Mouse (Mus musculus) limb, embryonic 13.5 days (tissue): ENCODE measurements around the gene Adamtsl3. TPM values are rescaled to one million over a fixed set of nuclear protein-coding genes. Genes with fewer than 3 reads are reported as not detected.

Experiments used
- ATAC-seq: fragments of 200-750 bp; cut with Nextera tagmentation; 2 replicates; pipeline ENCODE4 v1.8.0; 2017; ENCODE audit warnings: low read depth, moderate number of reproducible peaks, moderate TSS enrichment; ENCODE audit not compliant: low FRiP score
- H3K27ac ChIP-seq: fragments of 300-500 bp; sonication (generic); 2 replicates; pipeline ENCODE4 v1.5.1; 2015; ENCODE audit warnings: inconsistent platforms, mild to moderate bottlenecking, moderate library complexity
- H3K27me3 ChIP-seq: fragments of 300-500 bp; sonication (generic); 2 replicates; pipeline ENCODE4 v1.6.1; 2015; ENCODE audit warnings: mild to moderate bottlenecking, inconsistent platforms
- H3K36me3 ChIP-seq: fragments of 300-500 bp; sonication (generic); 2 replicates; pipeline ENCODE4 v1.6.1; 2015; ENCODE audit warnings: inconsistent platforms, mild to moderate bottlenecking, moderate library complexity
- H3K4me1 ChIP-seq: fragments of 300-500 bp; sonication (generic); 2 replicates; pipeline ENCODE4 v1.6.1; 2015; ENCODE audit warnings: inconsistent platforms
- H3K4me2 ChIP-seq: fragments of 300-500 bp; sonication (generic); replicated peaks from 2 replicates; pipeline ENCODE4 v1.6.1; 2015; ENCODE audit warnings: inconsistent platforms, mild to moderate bottlenecking, moderate library complexity
- H3K4me3 ChIP-seq: fragments of 300-500 bp; sonication (generic); 2 replicates; pipeline ENCODE4 v1.5.1; 2015; ENCODE audit warnings: moderate library complexity, mild to moderate bottlenecking, inconsistent platforms
- H3K9ac ChIP-seq: fragments of 300-500 bp; sonication (generic); 2 replicates; pipeline ENCODE4 v1.6.1; 2015; ENCODE audit warnings: mild to moderate bottlenecking, inconsistent platforms
- H3K9me3 ChIP-seq: fragments of 300-500 bp; sonication (generic); 2 replicates; pipeline ENCODE4 v1.6.1; 2016; ENCODE audit warnings: inconsistent platforms
- WGBS: fragments of 180-500 bp; shearing (Covaris S2); methylation state at CpG from one replicate; pipeline ENCODE4 v1.1.7; 2015; 5-methylcytosine and 5-hydroxymethylcytosine counted together
- polyA plus RNA-seq: library from polyadenylated mRNA; unstranded; fragments of >200 nt; fragmentation: Nextera tagmentation; extraction: Ambion mirVana; gene quantifications from 2 replicates; pipeline ENCODE4 v1.2.1, GENCODE M21; 2015

The Adamtsl3 gene
- polyA plus RNA-seq, 1 experiment from 2014 or later: 6.4 TPM

DNA sequence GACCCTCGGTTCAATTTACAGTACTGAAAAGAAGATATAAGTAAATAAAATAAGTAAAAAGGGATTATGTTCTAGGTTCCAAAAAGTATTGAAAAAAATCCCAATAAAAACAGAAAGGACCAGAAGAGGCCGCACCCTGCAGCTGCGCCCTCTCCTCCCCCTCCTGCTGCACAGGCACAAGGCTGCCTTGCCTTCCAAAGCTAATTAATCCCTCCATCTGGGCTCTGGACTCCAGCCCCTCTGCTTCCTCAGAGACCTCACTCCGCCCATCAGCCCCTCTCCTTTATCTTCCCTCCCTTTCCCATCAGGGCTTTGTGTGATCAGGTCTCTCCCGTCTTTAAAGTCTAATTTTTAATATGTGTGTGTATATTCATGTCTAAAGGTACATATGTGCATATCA is 149.3 kb downstream of the Adamtsl3 start:
- Histone ChIP-seq H3K4me1 (peaks cover 17% of the 10 kb centered on the region), H3K9me3 (no peaks in the 10 kb centered on the region), H3K27ac (no peak overlapping the region), H3K4me3 (no peak overlapping the region), H3K36me3 (no peaks in the 10 kb centered on the region), H3K9ac (no peak overlapping the region), H3K27me3 (no peaks in the 10 kb centered on the region), H3K4me2 (no peak overlapping the region)
- no peak for ATAC-seq
- 36% methylated on average over 5 of the region's 5 CpGs for WGBS

DNA sequence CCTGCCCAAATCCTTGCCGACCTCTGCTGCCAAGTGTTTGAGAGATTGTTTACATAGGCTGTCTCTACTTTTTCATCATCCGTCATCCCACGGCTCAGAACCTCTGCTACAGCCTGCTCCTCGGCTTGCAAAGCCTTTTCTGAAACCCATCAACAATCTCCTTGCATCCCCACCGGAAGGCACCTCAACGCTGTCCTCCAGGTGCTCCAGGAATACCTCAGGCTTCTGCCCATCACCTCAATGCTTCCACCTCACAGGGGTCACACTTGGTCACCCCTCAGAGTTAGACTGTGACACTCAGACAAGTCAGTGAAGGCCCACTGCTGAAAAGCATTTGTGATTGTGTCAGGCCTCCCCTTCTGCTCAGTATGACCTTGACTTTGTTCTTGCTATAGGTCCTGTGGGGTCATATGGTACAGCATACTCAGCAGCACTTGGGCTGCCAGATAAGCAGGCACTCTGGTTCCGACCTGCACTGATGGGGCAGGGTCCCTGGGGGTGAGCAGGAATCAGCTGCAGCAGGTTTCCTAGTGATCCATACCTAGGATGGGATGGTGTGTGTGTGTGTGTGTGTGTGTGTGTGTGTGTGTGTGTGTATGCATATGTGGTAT is 150.0 kb downstream of the Adamtsl3 start:
- H3K27ac ChIP-seq: no peak overlapping the region
- no peak overlapping the region for H3K4me3 ChIP-seq
- H3K36me3 ChIP-seq: no peaks in the 10 kb centered on the region
- no peak overlapping the region for H3K9ac ChIP-seq
- WGBS: 49% methylated on average over 7 of the region's 7 CpGs
- H3K4me1 ChIP-seq: peaks cover 17% of the 10 kb centered on the region
- no peak overlapping the region for H3K4me2 ChIP-seq
- no peak for ATAC-seq
- H3K9me3 ChIP-seq: no peaks in the 10 kb centered on the region
- H3K27me3 ChIP-seq: no peaks in the 10 kb centered on the region

DNA sequence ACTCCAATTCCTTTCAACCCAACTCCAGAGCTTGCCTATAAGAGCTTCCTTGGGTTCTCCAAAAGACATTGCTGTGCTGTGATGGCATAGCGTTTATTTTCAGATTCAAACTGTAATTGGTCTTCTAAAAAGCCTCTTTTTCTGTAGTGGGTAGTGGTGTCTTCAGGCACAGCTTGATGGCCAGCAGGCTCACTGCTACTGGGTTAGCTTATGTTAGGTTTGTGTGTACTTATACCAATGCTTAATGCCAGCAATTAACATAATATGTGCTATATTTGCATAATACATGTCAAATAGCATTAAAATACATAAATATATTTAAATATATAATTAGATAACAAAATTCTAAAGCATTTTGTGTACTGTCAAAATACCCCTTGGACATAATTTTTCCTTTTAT is 155.5 kb downstream of the Adamtsl3 start:
- no peak for ATAC-seq
- Histone ChIP-seq H3K4me1 (no peaks in the 10 kb centered on the region), H3K27me3 (no peaks in the 10 kb centered on the region), H3K36me3 (no peaks in the 10 kb centered on the region), H3K4me2 (no peak overlapping the region), H3K9ac (no peak overlapping the region), H3K9me3 (no peaks in the 10 kb centered on the region), H3K4me3 (no peak overlapping the region), H3K27ac (no peak overlapping the region)
- 75% methylated on average over 1 of the region's 1 CpGs for WGBS

DNA sequence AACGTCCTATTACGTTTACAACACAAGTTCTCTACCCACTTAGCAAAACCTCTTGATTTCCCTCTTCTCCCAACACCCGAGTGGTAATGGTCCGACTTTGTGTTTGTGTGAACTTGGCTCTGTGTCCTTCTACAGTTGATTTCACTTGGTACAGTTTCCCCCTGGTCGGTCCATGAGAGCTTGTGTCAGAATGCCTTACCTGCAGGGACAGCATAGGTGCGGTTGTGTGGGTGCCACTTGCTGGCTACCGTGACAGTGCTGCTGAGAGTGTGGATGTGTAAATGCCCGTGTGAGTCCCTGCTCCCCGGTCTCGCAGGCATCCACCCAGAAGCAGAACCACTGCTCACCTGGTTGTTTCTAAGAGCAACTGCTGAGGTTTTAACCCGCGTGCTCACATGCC is 157.4 kb downstream of the Adamtsl3 start:
- WGBS: 88% methylated on average over 12 of the region's 12 CpGs
- H3K9me3 ChIP-seq: no peaks in the 10 kb centered on the region
- no peak for ATAC-seq
- no peak overlapping the region for H3K27ac ChIP-seq
- H3K4me3 ChIP-seq: no peak overlapping the region
- H3K4me1 ChIP-seq: no peaks in the 10 kb centered on the region
- no peak overlapping the region for H3K9ac ChIP-seq
- H3K36me3 ChIP-seq: no peaks in the 10 kb centered on the region
- H3K4me2 ChIP-seq: no peak overlapping the region
- no peaks in the 10 kb centered on the region for H3K27me3 ChIP-seq

DNA sequence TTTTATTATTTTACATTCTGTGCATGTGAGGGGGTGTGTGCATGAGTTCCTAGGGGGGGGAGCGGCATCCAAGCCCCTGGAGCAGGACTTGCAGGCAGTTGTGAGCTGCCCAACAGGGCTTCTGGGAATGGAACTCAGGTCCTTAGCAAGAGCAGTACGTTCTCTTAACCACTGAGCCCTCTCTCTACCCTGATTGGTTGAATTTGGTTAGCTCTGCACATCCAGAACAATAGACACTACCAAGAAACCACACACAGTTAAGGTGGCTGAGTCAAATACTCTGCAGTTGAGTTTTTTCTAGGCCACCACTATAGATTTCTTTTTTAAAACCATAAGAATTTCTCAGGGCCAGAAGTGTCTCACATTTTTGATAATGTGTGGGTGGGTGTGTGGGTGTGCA is 158.7 kb downstream of the Adamtsl3 start:
- Histone ChIP-seq H3K4me1 (no peaks in the 10 kb centered on the region), H3K27me3 (no peaks in the 10 kb centered on the region), H3K36me3 (no peaks in the 10 kb centered on the region), H3K9me3 (no peaks in the 10 kb centered on the region), H3K4me2 (no peak overlapping the region), H3K27ac (no peak overlapping the region), H3K4me3 (no peak overlapping the region), H3K9ac (no peak overlapping the region)
- no peak for ATAC-seq
- 80% methylated on average over 2 of the region's 2 CpGs for WGBS

DNA sequence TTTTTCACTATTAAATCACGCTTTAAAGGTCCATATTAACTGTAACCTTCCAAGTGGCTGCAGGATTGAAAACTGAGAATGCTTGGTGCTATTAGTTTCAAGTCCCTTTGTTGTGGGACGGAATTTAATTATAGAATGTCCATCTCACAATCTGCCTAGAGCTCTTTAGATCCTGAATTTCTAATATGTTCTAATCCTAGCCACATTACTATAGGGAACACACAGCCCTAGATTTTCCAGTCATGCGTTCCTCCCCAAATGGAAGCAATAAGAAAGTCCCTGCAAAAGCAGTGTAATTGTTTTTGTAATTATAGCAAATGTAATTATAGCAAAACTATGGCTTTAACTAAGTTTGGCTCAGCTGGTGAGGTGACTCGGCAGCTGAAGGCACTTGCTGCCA is 161.6 kb downstream of the Adamtsl3 start:
- WGBS: 55% methylated on average over 4 of the region's 4 CpGs

DNA sequence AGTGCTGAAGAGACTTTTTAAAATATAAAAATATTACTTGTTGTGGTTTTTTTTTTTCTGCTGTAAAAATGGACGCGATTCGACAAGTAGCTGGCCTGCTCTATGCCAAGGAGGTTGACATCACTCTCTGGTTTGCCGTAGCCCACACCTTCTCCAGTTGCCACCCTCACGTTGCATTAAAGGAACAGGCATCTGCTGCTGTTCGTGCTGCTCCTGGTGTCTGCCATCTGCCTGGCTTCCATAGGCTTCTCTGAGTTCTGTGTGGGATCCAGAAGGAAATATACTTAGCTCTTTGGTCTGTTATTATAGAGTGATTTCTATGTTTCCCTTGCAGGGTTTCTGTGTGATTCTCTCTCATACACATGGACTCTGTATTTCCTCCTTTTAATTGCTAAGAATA is 165.8 kb downstream of the Adamtsl3 start:
- Histone ChIP-seq H3K9me3 (no peaks in the 10 kb centered on the region), H3K4me3 (no peak overlapping the region), H3K9ac (no peak overlapping the region), H3K4me1 (no peaks in the 10 kb centered on the region), H3K36me3 (no peaks in the 10 kb centered on the region), H3K4me2 (no peak overlapping the region), H3K27ac (no peak overlapping the region), H3K27me3 (no peaks in the 10 kb centered on the region)
- ATAC-seq: no peak
- WGBS: 75% methylated on average over 6 of the region's 6 CpGs

More for the DNA sequence above, 161.6 kb downstream of the Adamtsl3 start:
- Histone ChIP-seq H3K27me3 (no peaks in the 10 kb centered on the region), H3K4me3 (no peak overlapping the region), H3K36me3 (no peaks in the 10 kb centered on the region), H3K9me3 (no peaks in the 10 kb centered on the region), H3K9ac (no peak overlapping the region), H3K4me1 (no peaks in the 10 kb centered on the region), H3K27ac (no peak overlapping the region), H3K4me2 (no peak overlapping the region)
- no peak for ATAC-seq

DNA sequence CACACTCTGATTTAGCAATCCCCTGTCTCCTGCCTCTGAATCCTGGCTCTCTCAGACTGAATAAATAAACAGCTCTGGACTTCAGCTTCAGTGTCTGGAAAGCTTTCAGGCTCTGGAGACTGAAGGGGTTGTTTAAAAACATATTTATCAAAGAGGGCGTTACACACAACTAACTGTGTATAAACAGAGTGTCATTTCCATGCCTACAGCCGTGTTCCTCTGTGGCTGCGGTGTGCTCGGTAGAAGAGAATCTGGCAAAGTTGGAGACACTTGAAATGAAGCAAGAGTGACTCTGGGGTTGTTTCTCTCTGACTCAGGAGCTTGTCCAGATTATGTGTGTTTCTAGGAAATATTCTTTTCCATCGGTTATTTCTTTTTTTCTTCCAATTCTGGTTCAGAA is 167.0 kb downstream of the Adamtsl3 start:
- no peak for ATAC-seq
- H3K4me1 ChIP-seq: no peaks in the 10 kb centered on the region

DNA sequence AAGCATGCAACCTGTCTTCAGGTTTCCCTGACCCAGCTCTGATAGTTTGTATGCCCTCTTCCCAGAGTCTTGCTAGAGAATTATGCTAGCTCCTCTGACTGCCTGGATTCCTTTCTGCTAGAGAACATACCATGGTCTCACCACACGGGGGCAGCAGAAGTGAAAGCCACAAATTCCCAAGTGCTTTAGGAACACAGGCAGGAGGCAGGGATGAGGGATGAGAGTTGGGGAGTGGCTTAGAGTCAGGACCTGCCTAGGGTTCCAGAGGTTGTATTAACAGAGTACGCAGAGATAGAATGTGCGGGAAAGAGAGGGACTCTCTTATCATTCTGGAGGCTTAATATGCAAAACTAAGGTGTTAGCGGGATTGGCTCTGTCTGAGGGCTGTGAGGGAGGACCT is 168.6 kb downstream of the Adamtsl3 start:
- no peaks in the 10 kb centered on the region for H3K27me3 ChIP-seq
- H3K4me2 ChIP-seq: no peak overlapping the region
- no peaks in the 10 kb centered on the region for H3K4me1 ChIP-seq
- no peak for ATAC-seq
- 24% methylated on average over 4 of the region's 4 CpGs for WGBS
- no peak overlapping the region for H3K9ac ChIP-seq
- no peaks in the 10 kb centered on the region for H3K36me3 ChIP-seq
- H3K27ac ChIP-seq: no peak overlapping the region
- no peak overlapping the region for H3K4me3 ChIP-seq
- H3K9me3 ChIP-seq: no peaks in the 10 kb centered on the region

More for the DNA sequence above, 167.0 kb downstream of the Adamtsl3 start:
- H3K9ac ChIP-seq: no peak overlapping the region
- H3K9me3 ChIP-seq: no peaks in the 10 kb centered on the region
- no peak overlapping the region for H3K27ac ChIP-seq
- WGBS: 69% methylated on average over 5 of the region's 5 CpGs
- no peak overlapping the region for H3K4me3 ChIP-seq
- H3K27me3 ChIP-seq: no peaks in the 10 kb centered on the region
- no peaks in the 10 kb centered on the region for H3K36me3 ChIP-seq
- H3K4me2 ChIP-seq: no peak overlapping the region

DNA sequence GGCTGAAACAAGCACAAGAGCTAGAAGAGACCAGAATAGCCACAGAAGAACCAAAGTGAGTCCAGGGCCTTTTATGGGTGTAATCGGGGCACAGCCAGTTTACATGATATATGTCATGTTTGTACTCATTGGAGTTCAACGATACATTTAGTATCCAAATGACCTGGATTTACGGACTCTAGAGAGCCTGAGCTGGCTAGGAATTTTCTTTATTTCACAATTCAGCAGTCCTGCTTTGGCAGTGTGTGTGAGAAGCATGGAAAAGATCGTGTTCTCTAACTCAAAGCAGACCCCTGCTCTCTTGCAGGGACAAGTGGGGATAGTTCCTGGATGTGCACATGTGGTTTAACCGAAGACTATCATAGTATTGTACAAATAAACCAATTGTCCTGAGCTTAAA is 195.1 kb downstream of the Adamtsl3 start:
- H3K36me3 ChIP-seq: no peaks in the 10 kb centered on the region
- no peaks in the 10 kb centered on the region for H3K27me3 ChIP-seq
- 56% methylated on average over 5 of the region's 5 CpGs for WGBS
- no peaks in the 10 kb centered on the region for H3K4me1 ChIP-seq
- H3K4me2 ChIP-seq: no peak overlapping the region
- H3K4me3 ChIP-seq: no peak overlapping the region
- no peak overlapping the region for H3K27ac ChIP-seq
- no peaks in the 10 kb centered on the region for H3K9me3 ChIP-seq
- no peak for ATAC-seq
- no peak overlapping the region for H3K9ac ChIP-seq

DNA sequence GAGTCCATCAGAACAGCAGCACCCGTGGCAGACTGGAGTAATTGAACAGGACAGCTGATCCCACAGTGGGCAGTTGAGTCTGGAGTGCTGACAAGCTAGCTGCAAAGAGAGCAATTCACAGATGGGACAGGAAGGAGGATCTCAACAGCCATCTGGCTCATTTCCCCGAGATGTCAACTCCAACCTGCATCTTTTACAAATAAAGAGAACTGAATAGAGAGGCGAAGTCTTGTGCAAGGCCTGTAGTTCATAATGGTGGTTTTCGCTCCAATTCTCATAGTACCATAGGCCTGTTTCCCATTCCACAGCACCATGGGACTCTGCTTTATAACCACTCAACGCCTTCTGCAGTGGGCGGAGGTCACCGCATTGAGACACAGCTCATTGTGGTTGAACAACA is 195.9 kb downstream of the Adamtsl3 start:
- Histone ChIP-seq H3K9ac (no peak overlapping the region), H3K27me3 (no peaks in the 10 kb centered on the region), H3K4me1 (no peaks in the 10 kb centered on the region), H3K9me3 (no peaks in the 10 kb centered on the region), H3K36me3 (no peaks in the 10 kb centered on the region), H3K27ac (no peak overlapping the region), H3K4me2 (no peak overlapping the region), H3K4me3 (no peak overlapping the region)
- ATAC-seq: no peak
- WGBS: 76% methylated on average over 7 of the region's 7 CpGs

DNA sequence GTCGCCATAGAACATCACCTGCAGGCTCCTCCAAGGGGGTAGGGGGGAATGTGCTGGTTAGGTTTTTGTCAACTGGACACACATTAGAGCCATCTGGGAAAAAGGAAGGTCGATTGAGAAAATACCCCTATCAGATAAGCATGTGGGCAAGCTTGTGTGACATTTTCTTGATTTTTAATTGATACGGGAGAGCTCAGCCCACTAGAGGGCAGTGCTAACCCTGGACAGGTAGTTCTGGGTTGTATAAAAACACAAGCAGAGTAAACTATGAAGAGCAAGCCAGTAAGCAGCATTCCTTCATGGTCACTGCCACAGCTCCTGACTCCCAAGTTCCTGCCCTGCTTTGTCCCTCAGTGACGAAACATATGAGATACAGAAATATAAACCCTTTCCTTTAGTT is 197.7 kb downstream of the Adamtsl3 start:
- no peak overlapping the region for H3K4me2 ChIP-seq
- ATAC-seq: no peak
- no peak overlapping the region for H3K4me3 ChIP-seq
- no peak overlapping the region for H3K27ac ChIP-seq
- H3K4me1 ChIP-seq: no peaks in the 10 kb centered on the region
- 74% methylated on average over 4 of the region's 4 CpGs for whole genome bisulfite sequencing
- no peaks in the 10 kb centered on the region for H3K27me3 ChIP-seq
- H3K9me3 ChIP-seq: no peaks in the 10 kb centered on the region
- no peaks in the 10 kb centered on the region for H3K36me3 ChIP-seq
- no peak overlapping the region for H3K9ac ChIP-seq

DNA sequence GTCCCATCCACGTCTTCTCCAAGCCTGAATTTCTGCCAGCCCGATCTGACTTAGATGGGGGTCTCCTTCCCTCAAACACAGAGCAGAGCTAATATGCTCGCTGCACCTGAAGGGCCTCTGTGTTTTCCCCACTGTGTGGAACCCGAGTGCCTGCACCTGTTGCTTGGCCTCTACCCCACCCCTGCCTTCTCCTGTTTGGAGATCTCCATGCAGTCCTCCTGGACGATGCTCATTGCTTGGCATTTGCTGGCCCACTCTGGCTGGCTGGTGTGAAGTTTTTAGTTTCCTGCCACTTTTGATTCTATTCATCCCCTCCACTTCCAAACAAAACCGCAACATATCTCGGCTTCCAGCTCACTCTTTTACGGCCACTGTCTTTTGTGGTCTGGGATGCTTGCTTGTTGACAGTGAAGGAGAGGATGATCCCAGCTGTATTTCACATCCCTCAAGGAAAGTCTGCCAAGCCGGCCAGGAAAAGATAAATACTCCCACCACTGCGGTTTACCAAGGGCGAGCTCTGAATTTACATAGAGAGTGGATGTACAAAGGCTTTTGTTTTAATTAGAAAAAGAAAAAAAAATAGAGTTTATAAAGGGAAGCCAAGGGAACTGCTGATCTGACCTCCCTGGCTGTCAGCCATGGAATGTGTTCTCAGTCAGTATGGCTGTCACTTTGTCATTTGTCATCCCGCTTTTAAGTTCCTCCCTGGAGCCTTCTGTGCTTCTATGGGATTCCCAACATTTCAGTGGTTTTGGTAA is 198.4 kb downstream of the Adamtsl3 start:
- Histone ChIP-seq H3K4me2 (no peak overlapping the region), H3K36me3 (no peaks in the 10 kb centered on the region), H3K27me3 (no peaks in the 10 kb centered on the region), H3K4me3 (no peak overlapping the region), H3K27ac (no peak overlapping the region), H3K4me1 (no peaks in the 10 kb centered on the region), H3K9me3 (no peaks in the 10 kb centered on the region), H3K9ac (no peak overlapping the region)
- no peak for ATAC-seq
- 79% methylated on average over 12 of the region's 12 CpGs for WGBS
